Mouse (Mus musculus) MEL (cell line): Measurements from ENCODE around the gene Dpp9.
A peak's percentile ranks its signal among the peaks of the same experiment; 100 is the strongest.

Source experiments
- CHD2 ChIP-seq: IDR thresholded peaks from 2 replicates; pipeline ENCODE4 v1.6.1; 2011; ENCODE audit warnings: low read length, improper control_type of control experiment
- CTCF ChIP-seq, 3 experiments: IDR thresholded peaks in 2 of 3; conservative IDR thresholded peaks in 1 of 3; 2 replicates each; pipeline ENCODE4 v1.5.1; 2011 to 2012; ENCODE audit warnings: low read length in 3 of 3, low read depth in 2 of 3, mild to moderate bottlenecking in 2 of 3, improper control_type of control experiment in 1 of 3, inconsistent platforms in 1 of 3, mixed read lengths in 1 of 3, moderate library complexity in 1 of 3; ENCODE audit not compliant: control insufficient read depth in 1 of 3, insufficient read depth in 1 of 3, poor library complexity in 1 of 3, severe bottlenecking in 1 of 3
- MAFK ChIP-seq: IDR thresholded peaks from 2 replicates; pipeline ENCODE4 v1.6.1; 2011; ENCODE audit warnings: low read depth, mild to moderate bottlenecking, low read length, improper control_type of control experiment, borderline replicate concordance
- MAZ ChIP-seq: IDR thresholded peaks from 2 replicates; pipeline ENCODE4 v1.6.1; 2012; ENCODE audit warnings: low read depth, mild to moderate bottlenecking, inconsistent platforms, low read length, improper control_type of control experiment
- POLR2A ChIP-seq, 2 experiments: IDR thresholded peaks; 2 replicates each; pipeline ENCODE4 v1.6.1; 2011 to 2012; ENCODE audit warnings: low read length in 2 of 2, mild to moderate bottlenecking in 2 of 2, control low read depth in 1 of 2, improper control_type of control experiment in 1 of 2, low read depth in 1 of 2, moderate library complexity in 1 of 2; ENCODE audit not compliant: control insufficient read depth in 1 of 2, insufficient read depth in 1 of 2, poor library complexity in 1 of 2
- POLR2AphosphoS5 ChIP-seq: IDR thresholded peaks from 2 replicates; pipeline ENCODE4 v1.6.1; 2012; ENCODE audit warnings: low read depth, borderline replicate concordance, mild to moderate bottlenecking, inconsistent platforms, low read length, moderate library complexity, mixed read lengths
- SMC3 ChIP-seq: IDR thresholded peaks from 2 replicates; pipeline ENCODE4 v1.6.1; 2011; ENCODE audit warnings: low read depth, low read length, improper control_type of control experiment
- TAL1 ChIP-seq: IDR thresholded peaks from 2 replicates; pipeline ENCODE4 v1.6.1; 2012; ENCODE audit warnings: mild to moderate bottlenecking, inconsistent platforms, low read length, moderate library complexity, mixed read lengths
- TCF12 ChIP-seq: IDR thresholded peaks from 2 replicates; pipeline ENCODE4 v1.6.1; 2014; ENCODE audit warnings: low read depth, mild to moderate bottlenecking, inconsistent platforms, low read length, improper control_type of control experiment, moderate library complexity
- USF1 ChIP-seq: IDR thresholded peaks from 2 replicates; pipeline ENCODE4 v1.6.1; 2014; ENCODE audit warnings: low read depth, mild to moderate bottlenecking, inconsistent platforms, low read length, improper control_type of control experiment, moderate library complexity

GRCm38 (mm10) chr17:56262645-56263094 is 44.0 kb upstream of the Dpp9 start:
- TF ChIP-seq CTCF (IDR thresholded peaks at IDR 0.05 in 2 of 3, conservative IDR thresholded peaks at IDR 0.05 in 1 of 3; ENCODE audit: control insufficient read depth in 1 of 3, insufficient read depth in 1 of 3, low read depth in 2 of 3, low read length in 3 of 3, poor library complexity in 1 of 3, severe bottlenecking in 1 of 3) = no peak
- no peak for TF ChIP-seq USF1
- TF ChIP-seq POLR2A (IDR thresholded peaks at IDR 0.05; ENCODE audit: control insufficient read depth in 1 of 2, insufficient read depth in 1 of 2, low read depth in 1 of 2, low read length in 2 of 2, poor library complexity in 1 of 2) = peak in 1 of 2 experiments; percentile 30; a peak in 1 of 4 replicates
- no peak for TF ChIP-seq TCF12
- TF ChIP-seq CHD2 = no peak
- TF ChIP-seq MAFK = no peak
- no peak for TF ChIP-seq POLR2AphosphoS5
- no peak for TF ChIP-seq SMC3
- no peak for TF ChIP-seq MAZ
- TF ChIP-seq TAL1 = no peak
